In genomic region chr19:44723611-44724440, GRCm38 (mm10) we compare ENCODE assay signal across 11 mouse cellular contexts. TPM values are rescaled to one million over a fixed set of nuclear protein-coding genes. Genes with fewer than 3 reads are reported as not detected.
A peak's percentile ranks its signal among the peaks of the same experiment; 100 is the strongest.
DNase-seq lines count a peak whose midpoint lies in the region; ATAC-seq lines count a peak whose summit lies in the region.
"Had no signal": no experiment of that assay in that cellular context is flagged by ENCODE, and none has a peak within 500 bp of the region (broad histone marks: within the 10 kb centered on the region; RNA-seq: fewer than 3 reads in every experiment).

No protein-coding gene starts in this region.

- DNase-seq in heart, adult 8-10 months (ENCODE audit: low spot score): no peak
- peak; percentile 40 for DNase-seq in ZHBTc4 (ENCODE audit: low read depth, low spot score)
- DNase-seq in midbrain, embryonic 11.5 days (ENCODE audit: low spot score, missing footprints): peak; percentile 91
- no peak for DNase-seq in gastrocnemius, postnatal 36 days
- no peak for DNase-seq in cerebellum, adult 9-10 months
- DNase-seq: gastrocnemius, postnatal 14 days; lung, postnatal 14 days had no signal

- intact Hi-C loops in gastrocnemius, postnatal 36 days (cut with DNase I): no loop called here

- H3K4me2 ChIP-seq in heart, embryonic 15.5 days: peak overlapping the region; percentile 59
- peak overlapping the region; percentile 53 for H3K4me2 ChIP-seq in hindbrain, embryonic 15.5 days
- H3K4me2 ChIP-seq in midbrain, embryonic 11.5 days: peak overlapping the region; percentile 49

- peaks cover 83% of the 10 kb centered on the region for H3K27me3 ChIP-seq in heart, embryonic 15.5 days
- H3K27me3 ChIP-seq in hindbrain, embryonic 15.5 days: peaks cover 78% of the 10 kb centered on the region
- peaks cover 62% of the 10 kb centered on the region for H3K27me3 ChIP-seq in midbrain, embryonic 11.5 days (ENCODE audit: control insufficient read depth, insufficient read depth, low read length)

- 0 out of 2 replicates have a peak overlapping the region, but pooled peaks have one; percentile 7 for H3K9ac ChIP-seq in heart, embryonic 15.5 days
- H3K9ac ChIP-seq in hindbrain, embryonic 15.5 days: no peak overlapping the region
- peak overlapping the region; percentile 20 for H3K9ac ChIP-seq in midbrain, embryonic 11.5 days (ENCODE audit: low read length)

- H3K36me3 ChIP-seq in heart, embryonic 15.5 days: no peaks in the 10 kb centered on the region
- no peaks in the 10 kb centered on the region for H3K36me3 ChIP-seq in hindbrain, embryonic 15.5 days
- H3K36me3 ChIP-seq in midbrain, embryonic 11.5 days (ENCODE audit: control insufficient read depth, insufficient read depth, low read length): no peaks in the 10 kb centered on the region

- peaks cover 20% of the 10 kb centered on the region for H3K4me1 ChIP-seq in heart, embryonic 15.5 days (replicated peaks)
- H3K4me1 ChIP-seq in hindbrain, embryonic 15.5 days (replicated peaks): peaks cover 33% of the 10 kb centered on the region
- peaks cover 26% of the 10 kb centered on the region for H3K4me1 ChIP-seq in midbrain, embryonic 11.5 days (ENCODE audit: control insufficient read depth, insufficient read depth, low read length)

- H3K27ac ChIP-seq in heart, embryonic 15.5 days: no peak overlapping the region
- H3K27ac ChIP-seq in hindbrain, embryonic 15.5 days (replicated peaks): no peak overlapping the region
- H3K27ac ChIP-seq in midbrain, embryonic 11.5 days (ENCODE audit: low read depth, low read length): no peak overlapping the region

- H3K9me3 ChIP-seq in heart, embryonic 15.5 days (replicated peaks): no peaks in the 10 kb centered on the region
- H3K9me3 ChIP-seq in hindbrain, embryonic 15.5 days: no peaks in the 10 kb centered on the region
- H3K9me3 ChIP-seq in midbrain, embryonic 11.5 days (ENCODE audit: control insufficient read depth, low read length): no peaks in the 10 kb centered on the region

- H3K4me3 ChIP-seq in heart, embryonic 15.5 days: peak overlapping the region; percentile 38
- H3K4me3 ChIP-seq in hindbrain, embryonic 15.5 days: peak overlapping the region; percentile 21
- peak overlapping the region; percentile 26 for H3K4me3 ChIP-seq in midbrain, embryonic 11.5 days (ENCODE audit: low read depth, low read length)

- WGBS in heart, embryonic 15.5 days: 2% methylated on average over 35 of the region's 36 CpGs
- WGBS in hindbrain, embryonic 15.5 days: 1% methylated on average over 36 of the region's 36 CpGs
- under 1% methylated on average over 36 of the region's 36 CpGs for WGBS in midbrain, embryonic 11.5 days

- no peak for ATAC-seq in heart, embryonic 15.5 days (replicated peaks; ENCODE audit: insufficient number of reproducible peaks, insufficient read depth, low FRiP score, low read depth)
- peak; percentile 49 for ATAC-seq in hindbrain, embryonic 15.5 days (ENCODE audit: low FRiP score, low read depth)
- no peak for ATAC-seq in midbrain, embryonic 11.5 days (ENCODE audit: low FRiP score)
- ATAC-seq in megakaryocyte-erythroid progenitor cell, adult 5-6 weeks (replicated peaks; ENCODE audit: low FRiP score, low TSS enrichment, poor library complexity, severe bottlenecking): no peak

RNA-seq across cellular contexts. Expression of gene Pax2, which starts 32.0 kb away (rescaled TPM):
- not detected in 2 replicates for polyA plus RNA-seq in heart, embryonic 15.5 days (2015; fragmentation: Nextera tagmentation; extraction: Ambion mirVana)
- total RNA-seq in heart, adult 8-10 months (2022): not detected
- 12.3 and 15.5 TPM in 2 replicates for polyA plus RNA-seq in hindbrain, embryonic 15.5 days (2015; fragmentation: Nextera tagmentation; extraction: Ambion mirVana)
- polyA plus RNA-seq in midbrain, embryonic 11.5 days (2014; fragmentation: Nextera tagmentation; extraction: Ambion mirVana): 0.34 and 0.57 TPM in 2 replicates
- total RNA-seq in megakaryocyte-erythroid progenitor cell, adult 5-6 weeks (2014; fragmentation: Nextera tagmentation): not detected in 2 replicates
- total RNA-seq in megakaryocyte-erythroid progenitor cell, adult 5-6 weeks (2017): not detected in 2 replicates
- not detected for total RNA-seq in gastrocnemius, postnatal 36 days (2021)
- total RNA-seq: gastrocnemius, postnatal 14 days had no signal
- polyA plus RNA-seq: small intestine, adult 2 months had no signal

Comparison
In these comparisons a context has a peak if more than half of its experiments do, and no peak if none do; other contexts are left out.
1. DNase-seq: peak in ZHBTc4 (single experiment) and midbrain, embryonic 11.5 days (single experiment); none in heart, adult 8-10 months (single experiment), gastrocnemius, postnatal 36 days (0 of 2) and cerebellum, adult 9-10 months (single experiment).
2. Peak in every context shown above with its lines, with median percentiles within 50 percentile points of each other: H3K4me2 ChIP-seq and H3K4me3 ChIP-seq.